Mouse (Mus musculus): Measurements from ENCODE around the gene Scamp1. TPM values are rescaled to one million over a fixed set of nuclear protein-coding genes. Genes with fewer than 3 reads are reported as not detected.

Gene Scamp1
- polyA plus RNA-seq, 1 experiment = not detected

- Histone ChIP-seq H3K4me3 (ENCODE audit: insufficient read depth, low read depth, low read length) (no peak overlapping the region), H3K27ac (ENCODE audit: insufficient read depth, low read depth, low read length) (no peak overlapping the region)
- 87% methylated on average over 4 of the region's 4 CpGs for WGBS
Measured at GRCm38 (mm10) chr13:94193227-94193626, 92.4 kb downstream of the Scamp1 start.

GRCm38 (mm10) chr13:94190386-94190785 lies 95.3 kb downstream of the Scamp1 start:
- 94% methylated on average over 1 of the region's 1 CpGs for WGBS
- TF ChIP-seq POLR2A (IDR thresholded peaks at IDR 0.05; ENCODE audit: insufficient read depth, low read depth, low read length) = no peak
- no peak for TF ChIP-seq CTCF (IDR thresholded peaks at IDR 0.05; ENCODE audit: insufficient read depth, low read depth, low read length)
- Histone ChIP-seq H3K4me1 (ENCODE audit: control insufficient read depth, insufficient read depth, low read length) (peaks cover 11% of the 10 kb centered on the region), H3K4me3 (ENCODE audit: insufficient read depth, low read depth, low read length) (no peak overlapping the region), H3K27ac (ENCODE audit: insufficient read depth, low read depth, low read length) (no peak overlapping the region)

More at GRCm38 (mm10) chr13:94193227-94193626, 92.4 kb downstream of the Scamp1 start:
- peaks cover 5% of the 10 kb centered on the region for H3K4me1 ChIP-seq (ENCODE audit: control insufficient read depth, insufficient read depth, low read length)
- no peak for TF ChIP-seq CTCF (IDR thresholded peaks at IDR 0.05; ENCODE audit: insufficient read depth, low read depth, low read length)
- no peak for TF ChIP-seq POLR2A (IDR thresholded peaks at IDR 0.05; ENCODE audit: insufficient read depth, low read depth, low read length)

GRCm38 (mm10) chr13:94188200-94189086 lies 97.2 kb downstream of the Scamp1 start:
- H3K27ac ChIP-seq (ENCODE audit: insufficient read depth, low read depth, low read length) = no peak overlapping the region
- 47% methylated on average over 10 of the region's 10 CpGs for WGBS
- peaks cover 11% of the 10 kb centered on the region for H3K4me1 ChIP-seq (ENCODE audit: control insufficient read depth, insufficient read depth, low read length)
- TF ChIP-seq POLR2A (IDR thresholded peaks at IDR 0.05; ENCODE audit: insufficient read depth, low read depth, low read length) (no peak), CTCF (IDR thresholded peaks at IDR 0.05; ENCODE audit: insufficient read depth, low read depth, low read length) (no peak)
- no peak overlapping the region for H3K4me3 ChIP-seq (ENCODE audit: insufficient read depth, low read depth, low read length)

- no peak for TF ChIP-seq CTCF (IDR thresholded peaks at IDR 0.05; ENCODE audit: insufficient read depth, low read depth, low read length)
- TF ChIP-seq POLR2A (IDR thresholded peaks at IDR 0.05; ENCODE audit: insufficient read depth, low read depth, low read length) = no peak
- WGBS = 86% methylated on average over 5 of the region's 6 CpGs
- Histone ChIP-seq H3K4me1 (ENCODE audit: control insufficient read depth, insufficient read depth, low read length) (peaks cover 5% of the 10 kb centered on the region; the same call in 1 of the 2 replicates), H3K4me3 (ENCODE audit: insufficient read depth, low read depth, low read length) (no peak overlapping the region), H3K27ac (ENCODE audit: insufficient read depth, low read depth, low read length) (no peak overlapping the region)
Measured at GRCm38 (mm10) chr13:94185631-94186030, 100.0 kb downstream of the Scamp1 start.

- Histone ChIP-seq H3K27ac (ENCODE audit: insufficient read depth, low read depth, low read length) (no peak overlapping the region), H3K4me3 (ENCODE audit: insufficient read depth, low read depth, low read length) (no peak overlapping the region), H3K4me1 (ENCODE audit: control insufficient read depth, insufficient read depth, low read length) (peaks cover 5% of the 10 kb centered on the region; the same call in 1 of the 2 replicates)
- WGBS = 84% methylated on average over 10 of the region's 10 CpGs
- TF ChIP-seq CTCF (IDR thresholded peaks at IDR 0.05; ENCODE audit: insufficient read depth, low read depth, low read length) = no peak
- TF ChIP-seq POLR2A (IDR thresholded peaks at IDR 0.05; ENCODE audit: insufficient read depth, low read depth, low read length) = no peak
Measured at GRCm38 (mm10) chr13:94184726-94185456, 100.8 kb downstream of the Scamp1 start.

GRCm38 (mm10) chr13:94183372-94184021 lies 102.2 kb downstream of the Scamp1 start:
- peaks cover 10% of the 10 kb centered on the region; the same call in 1 of the 2 replicates for H3K4me1 ChIP-seq (ENCODE audit: control insufficient read depth, insufficient read depth, low read length)
- 74% methylated on average over 8 of the region's 8 CpGs for WGBS
- no peak overlapping the region for H3K4me3 ChIP-seq (ENCODE audit: insufficient read depth, low read depth, low read length)
- no peak for TF ChIP-seq POLR2A (IDR thresholded peaks at IDR 0.05; ENCODE audit: insufficient read depth, low read depth, low read length)
- TF ChIP-seq CTCF (IDR thresholded peaks at IDR 0.05; ENCODE audit: insufficient read depth, low read depth, low read length) = no peak
- no peak overlapping the region for H3K27ac ChIP-seq (ENCODE audit: insufficient read depth, low read depth, low read length)

GRCm38 (mm10) chr13:94182026-94182425 lies 103.6 kb downstream of the Scamp1 start:
- H3K4me3 ChIP-seq (ENCODE audit: insufficient read depth, low read depth, low read length) = no peak overlapping the region
- TF ChIP-seq POLR2A (IDR thresholded peaks at IDR 0.05; ENCODE audit: insufficient read depth, low read depth, low read length) = no peak
- TF ChIP-seq CTCF (IDR thresholded peaks at IDR 0.05; ENCODE audit: insufficient read depth, low read depth, low read length) = no peak
- H3K4me1 ChIP-seq (ENCODE audit: control insufficient read depth, insufficient read depth, low read length) = peaks cover 11% of the 10 kb centered on the region; the same call in 1 of the 2 replicates
- 61% methylated on average over 5 of the region's 5 CpGs for WGBS
- no peak overlapping the region for H3K27ac ChIP-seq (ENCODE audit: insufficient read depth, low read depth, low read length)

GRCm38 (mm10) chr13:94180477-94181420 lies 104.9 kb downstream of the Scamp1 start:
- Histone ChIP-seq H3K27ac (ENCODE audit: insufficient read depth, low read depth, low read length) (no peak overlapping the region), H3K4me1 (ENCODE audit: control insufficient read depth, insufficient read depth, low read length) (peaks cover 11% of the 10 kb centered on the region; the same call in 1 of the 2 replicates), H3K4me3 (ENCODE audit: insufficient read depth, low read depth, low read length) (no peak overlapping the region)
- TF ChIP-seq CTCF (IDR thresholded peaks at IDR 0.05; ENCODE audit: insufficient read depth, low read depth, low read length) = no peak
- WGBS = 93% methylated on average over 5 of the region's 5 CpGs

Data from olfactory bulb, adult 2 months (tissue).